Mouse (Mus musculus) C2C12 (cell line): ENCODE measurements at regions not wholly inside any gene's neighbourhood (a gene's known extent, or its start where the extent isn't known, plus 50 kb on each side); places are given as distances from the start of the nearest gene placed in this dataset.
A peak's percentile ranks its signal among the peaks of the same experiment; 100 is the strongest.

Experiments
- H3K27me3 ChIP-seq: one replicate; pipeline ENCODE4 v1.6.1; 2011; ENCODE audit not compliant: control insufficient read depth, insufficient read depth, insufficient read length
- H3K36me3 ChIP-seq: one replicate; pipeline ENCODE4 v1.6.1; 2011; ENCODE audit not compliant: control insufficient read depth, insufficient read depth
- H3K4me3 ChIP-seq: one replicate; pipeline ENCODE4 v1.5.1; 2011; ENCODE audit warnings: mild to moderate bottlenecking, control low read depth; ENCODE audit not compliant: poor library complexity, insufficient read depth, severe bottlenecking
- H3K79me2 ChIP-seq: one replicate; pipeline ENCODE4 v1.6.1; 2011; ENCODE audit not compliant: control insufficient read depth, insufficient read depth
- H3K79me3 ChIP-seq: one replicate; pipeline ENCODE4 v1.6.1; 2011; ENCODE audit warnings: low read depth, control low read depth
- H3ac ChIP-seq: one replicate; pipeline ENCODE3; 2011; ENCODE audit warnings: low read depth; ENCODE audit not compliant: control insufficient read depth, insufficient read length
- CEBPB ChIP-seq: IDR thresholded peaks from one replicate; pipeline ENCODE4 v1.6.1; 2011; ENCODE audit warnings: low read depth, mild to moderate bottlenecking, control low read depth, moderate library complexity
- CTCF ChIP-seq: IDR thresholded peaks from one replicate; pipeline ENCODE4 v1.5.1; 2011; ENCODE audit not compliant: control insufficient read depth, insufficient read depth, insufficient read length
- FOSL1 ChIP-seq: IDR thresholded peaks from one replicate; pipeline ENCODE4 v1.8.0; 2011; ENCODE audit warnings: mild to moderate bottlenecking, low read length; ENCODE audit not compliant: poor library complexity, insufficient read depth, severe bottlenecking
- MAX ChIP-seq: IDR thresholded peaks from one replicate; pipeline ENCODE4 v1.6.1; 2011; ENCODE audit warnings: mild to moderate bottlenecking, control low read depth
- MYOD1 ChIP-seq: IDR thresholded peaks from one replicate; pipeline ENCODE4 v1.6.1; 2011; ENCODE audit warnings: low read depth; ENCODE audit not compliant: control insufficient read depth, insufficient read length
- MYOG ChIP-seq: IDR thresholded peaks from one replicate; pipeline ENCODE4 v1.6.1; 2011; ENCODE audit not compliant: control insufficient read depth, insufficient read length; ENCODE audit errors: extremely low read depth
- USF1 ChIP-seq: IDR thresholded peaks from one replicate; pipeline ENCODE4 v1.6.1; 2011; ENCODE audit warnings: low read depth, mild to moderate bottlenecking, control low read depth, moderate library complexity

DNA sequence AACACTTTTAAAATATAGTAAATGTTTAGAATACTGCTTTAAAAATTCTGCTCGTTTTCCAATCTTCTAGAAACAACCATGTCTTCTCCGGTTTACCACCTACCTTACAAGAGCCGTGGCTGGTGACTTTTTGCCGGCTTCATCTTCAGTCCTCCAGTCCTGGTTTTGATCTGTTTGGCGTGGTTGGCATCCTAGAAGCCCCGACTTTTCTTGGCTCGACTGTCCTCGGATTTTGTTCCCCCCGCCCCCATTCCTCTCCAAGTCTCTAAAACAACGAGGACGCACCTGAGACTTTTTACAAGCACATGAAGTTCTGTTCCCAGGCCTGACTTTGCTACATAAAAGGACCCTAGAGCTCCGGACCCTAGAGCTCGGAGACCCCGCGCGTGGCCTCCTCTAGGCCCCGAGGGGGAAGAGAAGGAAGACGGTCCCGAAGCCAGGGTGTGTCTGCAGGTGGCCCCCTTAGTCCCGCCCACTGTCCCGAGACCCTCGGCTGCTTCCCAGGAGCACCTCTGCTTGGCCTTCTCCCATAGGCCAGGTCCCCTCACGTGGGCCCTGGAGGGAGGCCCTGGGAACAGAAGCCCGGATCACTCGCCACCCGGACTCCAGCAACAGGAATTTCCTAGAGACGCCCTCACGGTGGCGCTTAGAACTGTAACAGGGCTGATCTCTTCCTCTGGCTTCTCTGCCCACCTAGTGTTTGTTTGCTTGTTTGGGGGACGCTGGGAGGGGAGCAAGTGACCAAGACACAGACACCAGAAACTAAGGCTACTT, 205.8 kb upstream of the Stk26 start:
- peak overlapping the region; percentile 44 for H3ac ChIP-seq
- H3K27me3 ChIP-seq = no peaks in the 10 kb centered on the region
- H3K79me2 ChIP-seq = no peaks in the 10 kb centered on the region
- H3K36me3 ChIP-seq = no peaks in the 10 kb centered on the region
- TF ChIP-seq CEBPB (no peak), USF1 (peak; percentile 95)
- no peaks in the 10 kb centered on the region for H3K79me3 ChIP-seq
- H3K4me3 ChIP-seq = peak overlapping the region; percentile 36

DNA sequence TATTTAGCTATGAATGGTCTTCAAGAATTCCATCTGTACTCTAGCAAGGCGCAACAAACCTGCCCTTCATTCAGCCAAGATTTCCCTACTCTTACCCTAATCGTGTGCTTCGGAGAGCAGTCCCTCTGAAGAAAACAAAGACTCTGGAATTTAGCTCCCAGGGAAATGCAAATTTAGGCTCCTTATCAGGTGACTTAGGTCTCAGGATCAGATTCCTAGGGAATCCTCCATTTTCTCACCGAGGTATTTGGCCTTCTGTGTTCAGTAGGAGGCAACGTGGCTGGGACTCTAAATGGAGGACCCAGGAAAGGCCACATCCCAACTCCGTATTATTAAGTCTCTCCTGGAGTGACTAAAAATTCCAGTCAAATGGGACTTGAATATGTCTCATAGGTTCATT, 204.2 kb upstream of the Olfr1324 start:
- Histone ChIP-seq H3K79me2 (no peaks in the 10 kb centered on the region), H3K79me3 (no peaks in the 10 kb centered on the region), H3K27me3 (no peaks in the 10 kb centered on the region), H3ac (no peak overlapping the region), H3K36me3 (no peaks in the 10 kb centered on the region), H3K4me3 (no peak overlapping the region)
- TF ChIP-seq CTCF (no peak), CEBPB (no peak), USF1 (no peak), MAX (no peak), FOSL1 (no peak)

DNA sequence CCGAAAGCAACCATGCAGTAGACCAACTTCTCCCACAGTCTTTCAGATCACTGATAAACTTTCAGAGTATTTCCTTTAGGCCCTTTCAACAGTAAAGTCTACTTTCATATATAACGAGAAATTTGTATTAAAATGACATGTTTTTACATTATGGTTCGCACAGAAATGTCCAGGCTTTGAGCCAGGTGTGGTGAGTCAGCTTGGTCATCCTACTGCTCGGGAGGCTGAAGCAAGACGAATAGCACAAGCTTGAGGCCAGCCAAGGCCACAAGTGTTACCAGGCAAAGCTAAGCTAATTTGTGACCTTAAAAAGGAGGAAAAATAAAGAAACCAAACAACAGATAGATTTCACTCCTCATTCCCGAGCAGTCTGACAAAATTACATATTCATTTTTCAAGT, 197.0 kb upstream of the Olfr1324 start:
- Histone ChIP-seq H3K79me3 (no peaks in the 10 kb centered on the region), H3K27me3 (no peaks in the 10 kb centered on the region), H3K4me3 (no peak overlapping the region), H3K79me2 (no peaks in the 10 kb centered on the region), H3K36me3 (no peaks in the 10 kb centered on the region), H3ac (no peak overlapping the region)
- no peak for TF ChIP-seq FOSL1
- TF ChIP-seq MAX = no peak
- TF ChIP-seq MYOG = no peak
- TF ChIP-seq MYOD1 = no peak
- TF ChIP-seq CTCF = no peak
- no peak for TF ChIP-seq CEBPB
- TF ChIP-seq USF1 = no peak

DNA sequence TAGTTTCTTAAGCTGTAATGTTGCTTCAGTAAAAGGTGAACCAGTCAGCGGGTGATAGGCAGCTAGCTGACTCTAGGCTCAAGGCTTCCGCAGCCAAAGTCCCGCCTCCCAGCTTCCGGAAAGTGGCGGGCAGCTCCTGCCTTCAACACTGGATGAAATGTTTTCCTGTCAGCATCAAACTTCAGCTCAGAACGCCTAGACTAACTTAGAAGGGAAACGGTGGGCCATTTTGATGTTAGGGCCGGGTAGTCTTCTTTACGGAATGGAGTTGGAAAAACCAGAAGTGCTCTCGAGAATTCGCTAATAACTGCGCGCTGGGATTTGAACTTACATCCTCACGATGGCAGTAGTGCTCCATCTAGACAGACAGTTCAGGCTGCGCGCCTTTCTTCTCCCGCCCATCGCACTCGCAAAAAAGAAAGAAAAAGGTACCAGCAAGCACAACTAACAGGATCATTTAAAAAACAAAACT, 194.7 kb upstream of the Olfr1324 start:
- Histone ChIP-seq H3K4me3 (no peak overlapping the region), H3K79me3 (no peaks in the 10 kb centered on the region), H3K79me2 (no peaks in the 10 kb centered on the region), H3ac (no peak overlapping the region), H3K27me3 (no peaks in the 10 kb centered on the region), H3K36me3 (no peaks in the 10 kb centered on the region)
- TF ChIP-seq MAX (no peak), CTCF (no peak), FOSL1 (no peak), CEBPB (no peak), USF1 (no peak), MYOG (no peak), MYOD1 (no peak)

DNA sequence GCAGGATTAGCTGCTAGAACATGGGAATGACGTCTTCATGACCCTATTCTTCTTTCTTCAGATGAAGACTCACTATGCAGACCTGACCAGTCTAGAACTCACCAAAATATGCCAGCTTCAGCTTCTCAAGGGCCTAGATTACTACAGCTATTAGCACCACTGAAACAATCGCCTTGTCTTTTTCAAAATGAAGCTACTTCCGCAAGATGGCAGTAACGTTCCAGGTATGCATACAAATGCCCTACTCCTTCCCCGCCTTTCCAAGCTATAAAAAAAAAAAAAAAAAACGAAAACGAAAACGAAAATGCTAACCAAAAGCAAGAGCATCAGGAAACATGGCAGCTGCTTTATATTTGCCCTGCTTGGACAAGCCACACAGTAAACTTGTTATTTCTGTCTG, 192.6 kb upstream of the Olfr1324 start:
- Histone ChIP-seq H3K79me2 (no peaks in the 10 kb centered on the region), H3K27me3 (no peaks in the 10 kb centered on the region), H3K36me3 (no peaks in the 10 kb centered on the region), H3K79me3 (no peaks in the 10 kb centered on the region), H3K4me3 (no peak overlapping the region), H3ac (no peak overlapping the region)
- TF ChIP-seq MYOG (no peak), MYOD1 (no peak), CEBPB (no peak), MAX (no peak), FOSL1 (no peak), USF1 (no peak), CTCF (no peak)

DNA sequence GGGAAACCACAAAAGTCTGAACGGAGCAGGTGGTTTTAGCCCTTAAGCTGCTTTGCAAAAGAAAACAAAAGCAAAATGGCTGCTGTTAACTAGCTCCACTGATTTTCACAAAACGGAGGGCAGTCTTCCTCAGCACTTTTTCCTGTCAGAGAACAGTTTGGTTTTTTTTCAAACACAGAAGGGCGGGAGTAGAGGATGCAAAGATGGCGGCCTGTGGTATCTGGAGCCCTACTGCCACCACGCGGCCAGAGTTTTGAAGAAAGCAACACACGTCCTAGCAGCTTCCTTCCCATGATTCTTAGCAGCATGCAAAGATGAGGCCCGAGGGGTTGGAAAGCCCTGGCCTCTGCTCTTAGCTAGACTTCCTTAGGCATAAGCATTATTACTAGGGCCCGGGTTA, 191.6 kb upstream of the Olfr1324 start:
- Histone ChIP-seq H3K27me3 (no peaks in the 10 kb centered on the region), H3K79me3 (no peaks in the 10 kb centered on the region), H3ac (no peak overlapping the region), H3K4me3 (no peak overlapping the region), H3K79me2 (no peaks in the 10 kb centered on the region), H3K36me3 (no peaks in the 10 kb centered on the region)
- TF ChIP-seq USF1 (no peak), CTCF (no peak), MYOG (no peak)
